Mouse (Mus musculus): ENCODE measurements around the gene Gm572.

Gene Gm572

DNA sequence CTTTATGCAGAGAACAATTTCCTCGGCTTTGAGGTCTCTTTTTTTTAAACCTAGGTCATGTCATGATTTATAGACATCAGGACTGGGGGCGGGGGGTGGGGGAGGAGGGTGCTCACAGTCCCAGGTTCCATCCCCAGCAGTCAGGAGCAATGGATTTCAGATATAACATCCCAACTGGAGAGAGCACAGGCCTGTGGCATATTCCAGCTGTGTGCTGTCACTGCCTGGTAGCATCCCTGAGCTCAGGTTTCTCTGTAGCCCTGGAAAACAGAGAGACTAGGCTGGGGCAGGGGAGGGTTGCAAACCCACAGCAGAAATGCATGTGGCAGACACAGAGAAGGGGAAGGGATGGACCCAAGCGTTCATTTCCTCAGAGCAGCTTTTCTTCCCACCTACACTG is 17.1 kb downstream of the Gm572 start:
- in situ Hi-C loops (cut with MboI; ENCODE audit: low sequenced_read_pairs) = no loop called here

DNA sequence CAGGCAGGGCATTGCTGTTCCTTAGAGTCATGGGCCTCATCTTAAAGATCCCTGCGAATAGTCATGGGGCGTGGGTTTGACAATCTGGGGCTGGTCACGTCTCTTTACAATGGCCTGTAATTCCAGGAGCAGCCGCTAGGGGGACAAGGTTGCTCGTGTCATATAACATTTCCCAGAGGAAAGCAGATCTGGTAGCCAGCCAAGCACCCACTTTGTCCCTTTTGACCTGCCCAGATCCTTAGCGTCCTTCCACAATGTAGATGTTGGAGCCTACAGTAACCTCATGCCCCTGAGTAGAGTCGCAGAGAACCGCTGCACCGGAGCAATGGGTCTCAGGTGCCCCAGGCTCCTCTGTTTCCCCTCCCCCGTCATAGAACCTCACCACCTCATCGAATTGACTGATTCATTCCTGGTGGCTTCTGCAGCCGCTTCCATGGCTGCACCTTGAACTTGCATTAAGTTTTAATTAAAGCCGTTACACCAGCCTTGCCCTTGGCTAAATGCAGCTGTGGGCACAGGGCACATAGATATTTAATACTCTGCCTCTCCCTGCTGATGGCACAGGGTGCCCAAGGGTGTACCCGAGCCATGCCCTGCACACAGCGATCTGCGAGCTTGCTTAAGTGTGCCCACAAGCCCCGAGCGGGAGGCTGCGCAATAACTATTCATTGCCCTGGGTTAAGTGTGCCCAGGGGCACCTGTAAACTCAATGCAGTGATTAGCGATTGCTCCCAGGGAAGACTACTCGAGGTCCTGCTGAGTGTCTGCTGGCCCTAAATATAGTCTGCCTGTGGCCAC is 19.2 kb downstream of the Gm572 start:
- in situ Hi-C loops (cut with MboI; ENCODE audit: low sequenced_read_pairs) = no loop called here

DNA sequence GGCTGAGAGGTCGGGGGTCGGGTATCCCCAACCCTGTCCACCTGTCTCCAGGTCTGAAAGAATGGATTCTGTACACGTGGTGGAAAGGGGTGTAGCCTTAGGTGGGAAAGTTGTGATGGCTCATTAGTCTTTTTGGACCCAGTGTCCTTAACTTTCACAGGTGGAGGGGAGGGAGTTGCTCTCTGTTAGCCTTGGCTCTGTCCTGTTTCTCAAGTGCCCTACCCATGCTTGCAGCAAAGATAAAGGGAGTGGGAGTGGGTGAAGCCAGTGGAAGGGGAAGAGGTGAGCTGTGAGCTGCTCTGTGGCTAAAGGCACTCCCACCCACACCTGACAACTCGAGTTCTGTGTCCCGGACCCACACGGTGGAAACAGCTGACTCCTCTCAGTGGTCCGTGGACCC is 20.2 kb downstream of the Gm572 start:
- in situ Hi-C loops (cut with MboI; ENCODE audit: low sequenced_read_pairs) = no loop called here

DNA sequence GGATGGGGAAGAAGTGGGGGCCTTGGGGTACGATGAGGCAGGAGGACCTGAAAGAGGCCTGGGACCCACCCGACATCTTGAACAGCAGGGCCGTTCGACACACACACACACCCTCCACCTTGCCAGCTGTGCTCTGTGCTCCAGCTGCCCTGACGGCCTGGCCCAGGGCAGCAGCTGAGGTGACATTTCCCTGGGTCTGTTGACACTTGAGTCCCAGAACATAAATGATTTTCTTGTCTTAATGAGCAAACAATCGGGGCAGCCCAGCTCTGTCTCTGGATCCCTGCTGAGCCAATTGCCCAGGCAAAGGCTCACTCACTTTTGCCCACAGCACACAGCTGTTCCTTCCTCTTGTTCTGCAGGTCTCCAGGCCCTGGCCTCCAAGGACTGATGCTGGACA is 20.9 kb downstream of the Gm572 start:
- in situ Hi-C loops (cut with MboI; ENCODE audit: low sequenced_read_pairs) = no loop called here

DNA sequence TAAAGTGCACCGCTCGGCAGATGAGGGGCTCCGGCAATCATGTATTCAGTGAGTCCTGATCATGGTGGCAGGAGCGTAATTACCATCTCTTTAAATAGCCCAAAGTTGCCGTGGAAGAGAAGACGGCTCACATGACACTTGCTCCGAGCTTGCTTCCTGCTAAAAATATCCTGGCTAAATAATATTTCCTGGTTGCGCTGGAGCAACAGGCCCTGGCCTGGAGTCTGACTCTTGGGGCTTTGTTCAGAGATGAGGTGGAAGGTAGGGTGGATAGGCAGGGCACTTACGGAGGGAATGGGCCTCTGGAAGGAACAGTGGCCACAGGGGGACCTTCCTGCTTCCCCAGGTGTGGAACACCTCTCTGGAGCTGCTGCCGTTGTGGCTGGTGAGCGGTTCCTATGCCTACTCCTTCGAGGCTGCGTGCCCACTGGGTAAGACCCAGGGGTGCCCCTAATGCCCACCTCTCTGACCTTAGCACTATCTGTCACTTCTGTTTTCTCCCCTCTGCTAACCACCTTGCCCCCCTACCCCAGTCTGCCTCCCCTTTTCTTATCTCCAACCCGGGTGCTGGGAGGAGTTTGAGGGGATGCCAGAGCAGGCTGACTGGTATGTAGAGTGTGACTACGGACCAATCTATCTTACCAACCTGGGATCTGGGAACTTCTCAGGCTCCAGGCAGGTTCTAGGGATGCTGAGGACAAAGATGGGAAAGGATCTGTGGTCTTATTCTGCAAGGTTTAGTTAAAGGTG is 24.1 kb downstream of the Gm572 start:
- in situ Hi-C loops (cut with MboI; ENCODE audit: low sequenced_read_pairs) = no loop called here

DNA sequence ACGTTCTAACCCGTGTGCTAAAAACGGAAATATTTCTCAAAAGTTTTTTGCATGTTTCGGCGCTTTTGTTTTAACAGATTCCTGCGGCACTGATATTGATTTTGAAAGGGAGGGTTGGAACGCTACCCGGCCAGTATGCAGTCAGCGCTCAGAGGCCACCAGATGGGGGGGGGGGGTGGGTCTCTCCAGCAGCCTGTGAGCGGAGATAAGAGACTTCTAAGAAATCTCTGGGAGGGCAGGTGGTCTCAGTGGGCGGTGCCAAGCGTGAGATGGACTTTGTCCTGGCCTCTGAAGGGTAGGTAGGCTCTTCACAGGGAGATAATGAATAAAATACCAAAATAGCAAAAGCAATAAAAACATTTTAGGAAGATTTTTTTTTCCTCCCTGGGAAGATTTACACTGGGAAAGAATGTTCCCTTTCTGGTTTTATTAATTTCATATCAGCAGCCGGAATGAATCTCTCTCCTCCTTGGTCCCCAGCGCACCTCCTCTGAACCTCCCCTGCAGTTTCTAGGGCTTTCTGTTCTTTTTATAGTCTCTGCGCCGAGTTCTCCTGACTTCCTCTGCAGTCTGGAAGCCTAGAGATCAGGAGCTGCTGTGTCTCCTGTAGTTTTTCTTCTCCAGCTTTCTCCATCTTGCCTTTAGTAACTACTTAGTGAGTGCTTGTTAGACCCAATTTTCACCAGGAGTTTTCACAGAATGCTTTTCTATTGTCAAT is 28.3 kb downstream of the Gm572 start:
- in situ Hi-C loops (cut with MboI; ENCODE audit: low sequenced_read_pairs) = no loop called here

DNA sequence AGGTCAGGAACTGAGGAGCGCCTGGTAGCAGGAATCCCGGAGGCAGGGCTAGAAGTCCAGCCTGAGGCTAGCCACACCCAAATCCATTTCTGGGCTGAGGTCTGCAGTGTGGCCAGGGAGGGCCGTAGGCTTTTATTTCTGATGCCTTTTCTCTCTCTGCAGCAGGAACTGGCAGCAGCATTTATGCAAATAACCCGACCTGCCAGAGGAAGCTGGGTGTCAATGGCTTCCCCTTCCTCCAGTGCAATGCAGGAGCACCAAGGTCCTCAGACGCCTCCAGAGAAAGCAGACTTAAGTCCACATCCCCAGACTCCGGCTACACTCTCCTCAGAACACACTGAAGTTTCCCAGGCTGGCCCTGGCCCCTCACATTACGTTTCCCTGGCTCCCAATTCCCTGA is 31.9 kb downstream of the Gm572 start:
- in situ Hi-C loops (cut with MboI; ENCODE audit: low sequenced_read_pairs) = no loop called here

DNA sequence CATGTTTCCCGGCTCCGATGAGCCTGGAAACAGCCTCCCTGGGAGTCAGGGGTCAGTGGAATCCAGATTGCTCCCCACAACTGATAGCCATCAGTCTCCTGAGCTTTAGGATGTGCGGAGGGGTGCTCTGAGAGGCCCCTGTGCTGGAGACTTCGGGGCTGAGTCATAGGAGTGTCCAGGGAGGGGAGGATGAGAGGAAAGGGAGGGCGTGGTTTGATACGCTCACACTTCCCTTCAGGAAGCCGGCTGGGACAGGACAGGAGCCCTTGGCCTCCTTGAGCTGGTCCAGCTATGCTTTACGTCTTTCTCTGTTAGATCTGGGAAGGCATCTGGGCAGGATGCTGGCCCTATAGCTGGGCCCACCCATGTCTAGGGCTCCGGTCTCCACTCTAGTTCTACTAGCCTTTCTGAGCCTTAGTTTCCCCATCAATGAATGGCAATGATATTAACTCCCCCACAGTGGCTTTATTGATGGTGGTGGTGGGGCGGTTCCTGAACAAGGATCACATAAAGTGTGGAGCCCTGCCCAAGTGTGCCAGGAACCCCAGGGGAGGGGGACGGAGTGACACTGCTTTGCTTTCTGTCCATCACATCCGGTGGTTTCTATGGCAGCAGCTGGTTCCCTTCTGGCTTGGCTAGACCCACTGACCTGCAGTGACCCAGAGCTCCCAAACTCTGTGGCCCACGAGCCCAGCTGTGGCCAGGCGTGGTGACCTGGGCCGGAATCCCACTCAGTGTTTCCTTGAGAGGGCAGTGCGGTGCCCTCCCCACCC is 33.3 kb downstream of the Gm572 start:
- in situ Hi-C loops (cut with MboI; ENCODE audit: low sequenced_read_pairs) = no loop called here

DNA sequence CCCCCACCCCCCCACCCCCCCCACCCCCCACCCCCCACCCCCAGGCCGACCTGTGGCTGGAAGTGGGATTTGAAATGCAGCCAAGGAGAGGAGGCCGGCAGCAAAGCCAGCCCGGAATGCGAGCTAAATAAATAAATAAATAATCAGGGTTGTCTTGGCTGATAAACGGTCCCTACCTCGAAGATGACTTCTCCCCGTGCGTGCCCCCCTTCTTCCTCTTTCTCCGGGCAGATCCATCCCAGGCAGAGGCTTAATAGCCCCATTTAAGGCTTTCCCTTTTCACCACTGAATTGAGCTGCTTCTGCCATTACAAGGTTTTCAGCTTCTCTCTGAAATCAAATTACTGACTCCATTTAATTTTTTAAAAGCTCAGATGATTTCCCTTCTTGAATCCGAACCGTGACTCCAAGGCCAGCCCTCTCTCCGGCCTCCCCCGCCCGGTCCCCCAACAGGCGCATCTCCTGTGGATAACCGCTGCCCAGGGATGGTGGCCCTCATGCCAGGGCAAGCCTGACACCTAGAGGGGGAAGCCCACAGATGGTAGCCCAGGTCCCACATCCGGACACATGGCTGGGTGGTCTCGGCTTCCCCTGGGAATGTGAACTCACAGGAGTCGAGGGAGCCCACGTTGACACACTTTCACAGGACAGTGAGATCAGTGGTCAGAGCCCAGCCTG is 34.0 kb downstream of the Gm572 start:
- in situ Hi-C loops (cut with MboI; ENCODE audit: low sequenced_read_pairs) = no loop called here

DNA sequence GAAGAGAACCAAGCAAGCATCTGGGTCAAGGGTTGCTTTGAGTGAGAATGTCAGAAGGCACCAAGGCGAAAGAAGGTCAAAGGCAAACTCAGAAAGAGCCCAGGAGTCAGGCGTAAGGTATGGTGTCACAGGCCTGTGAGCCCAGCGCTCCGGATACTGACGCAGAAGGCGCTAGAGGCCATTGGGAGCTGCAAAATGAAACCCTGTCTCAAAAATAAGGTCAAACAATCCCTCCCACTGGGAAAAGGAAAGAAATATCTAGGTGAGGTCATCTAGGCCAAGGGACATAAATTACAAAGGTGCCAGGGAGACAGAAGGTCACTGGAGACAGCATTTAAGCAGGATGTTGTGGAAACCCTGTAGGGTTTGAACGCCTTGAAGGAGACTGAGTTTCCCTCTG is 35.0 kb downstream of the Gm572 start:
- in situ Hi-C loops (cut with MboI; ENCODE audit: low sequenced_read_pairs) = no loop called here

DNA sequence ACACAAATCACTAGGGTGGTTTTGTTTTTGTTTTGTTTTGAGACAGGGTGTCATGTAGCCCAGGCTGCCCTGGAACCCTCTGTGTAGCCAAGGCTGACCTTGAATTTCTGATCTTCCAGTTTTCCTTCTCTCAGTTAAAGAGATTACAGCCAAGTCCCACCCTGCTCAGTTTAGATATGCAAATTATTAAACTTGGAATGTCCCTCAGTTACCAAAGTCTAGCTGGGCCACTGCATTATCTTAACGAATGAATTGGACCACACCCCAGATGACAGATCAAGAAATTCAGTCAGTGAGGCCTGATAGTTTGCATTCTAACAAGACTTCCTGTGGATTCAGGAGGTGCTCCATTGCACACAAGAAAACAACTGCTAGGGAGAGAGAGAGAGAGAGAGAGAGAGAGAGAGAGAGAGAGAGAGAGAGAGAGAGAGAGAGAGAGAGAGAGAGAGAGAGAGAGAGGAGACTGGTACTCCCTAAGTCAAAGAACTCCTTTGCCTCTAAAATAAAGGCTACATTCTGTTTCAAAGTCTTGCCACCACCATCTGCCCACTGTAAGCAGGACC is 37.5 kb downstream of the Gm572 start:
- in situ Hi-C loops (cut with MboI; ENCODE audit: low sequenced_read_pairs) = no loop called here

DNA sequence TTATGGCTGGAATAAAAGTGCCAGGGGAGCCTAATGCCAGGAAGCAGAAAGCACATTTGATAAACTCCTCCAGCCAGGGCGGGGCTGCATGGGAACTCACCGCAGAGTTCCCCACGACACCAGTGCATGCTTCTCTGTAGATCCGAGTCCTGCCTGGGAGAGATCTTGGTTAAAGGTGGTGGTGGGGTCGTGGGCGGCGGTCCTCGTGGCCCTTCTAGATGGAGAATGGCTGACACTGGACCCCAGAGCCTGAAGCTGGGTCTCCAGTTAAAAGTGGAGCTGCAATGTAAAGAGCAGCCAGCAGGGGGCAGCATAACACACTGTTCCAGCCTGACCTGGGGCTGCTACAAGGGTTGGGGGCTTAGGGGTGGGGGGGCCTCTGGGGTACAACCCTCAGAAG is 38.3 kb downstream of the Gm572 start:
- in situ Hi-C loops (cut with MboI; ENCODE audit: low sequenced_read_pairs) = no loop called here

DNA sequence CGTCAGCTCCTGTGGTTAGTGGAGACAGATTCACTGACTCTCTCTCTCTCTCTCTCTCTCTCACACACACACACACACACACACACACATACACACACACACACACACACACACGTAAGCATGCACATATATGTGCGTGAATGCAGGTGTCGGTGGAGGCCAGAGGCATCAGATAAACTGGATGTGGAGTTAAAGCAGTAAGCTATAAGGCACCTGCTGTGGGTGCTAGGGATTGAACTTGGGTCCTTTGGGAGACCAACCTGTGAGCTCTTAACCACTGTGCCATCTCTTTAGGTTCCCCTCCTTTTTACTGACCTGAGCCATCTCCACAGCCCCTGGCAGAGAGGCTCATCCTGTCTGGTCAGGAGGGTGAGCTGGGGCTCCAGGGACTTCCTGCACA is 39.8 kb downstream of the Gm572 start:
- in situ Hi-C loops (cut with MboI; ENCODE audit: low sequenced_read_pairs) = no loop called here

DNA sequence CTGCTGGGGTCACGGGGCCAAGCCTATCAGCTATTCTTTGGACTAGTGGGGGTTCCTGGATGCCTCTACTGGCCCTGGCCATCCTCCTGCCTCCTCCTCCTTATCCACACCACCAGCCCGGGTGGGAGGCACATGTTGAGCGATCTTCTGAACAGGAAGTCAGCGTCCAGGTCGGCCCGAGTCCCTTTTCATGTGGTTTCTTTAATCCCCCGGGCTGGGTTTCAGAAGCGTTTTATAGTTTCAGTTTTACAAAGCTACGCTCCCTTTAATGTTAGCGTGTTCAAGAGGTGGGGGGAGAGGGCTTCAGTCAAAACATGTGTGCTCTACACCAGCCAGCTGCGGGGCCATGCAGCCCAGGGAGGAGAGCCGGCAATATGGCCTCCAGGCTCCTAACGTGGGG is 40.4 kb downstream of the Gm572 start:
- in situ Hi-C loops (cut with MboI; ENCODE audit: low sequenced_read_pairs) = no loop called here

DNA sequence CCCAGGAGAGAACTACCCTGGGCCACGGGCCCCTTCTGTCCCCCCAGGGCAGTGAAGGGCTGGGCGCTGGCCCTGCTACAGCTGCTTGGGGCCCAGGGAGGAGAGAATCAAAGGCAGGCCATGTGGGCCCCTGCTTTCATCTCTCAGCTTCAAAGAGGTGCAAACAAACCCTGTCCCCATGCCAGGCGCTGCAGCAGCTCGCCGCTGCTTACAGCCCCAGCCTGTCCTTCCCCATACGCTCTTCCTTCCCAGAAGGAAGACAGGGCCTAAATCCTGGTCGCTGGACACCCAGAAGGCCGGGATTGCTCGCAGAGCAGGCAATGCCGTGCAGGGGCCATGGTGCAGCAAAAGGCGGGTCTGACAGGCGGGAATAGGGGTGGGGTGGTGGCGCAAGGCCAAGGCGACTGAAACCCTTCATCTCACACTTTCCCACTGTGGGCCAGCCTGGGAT is 43.4 kb downstream of the Gm572 start:
- in situ Hi-C loops (cut with MboI; ENCODE audit: low sequenced_read_pairs) = no loop called here

DNA sequence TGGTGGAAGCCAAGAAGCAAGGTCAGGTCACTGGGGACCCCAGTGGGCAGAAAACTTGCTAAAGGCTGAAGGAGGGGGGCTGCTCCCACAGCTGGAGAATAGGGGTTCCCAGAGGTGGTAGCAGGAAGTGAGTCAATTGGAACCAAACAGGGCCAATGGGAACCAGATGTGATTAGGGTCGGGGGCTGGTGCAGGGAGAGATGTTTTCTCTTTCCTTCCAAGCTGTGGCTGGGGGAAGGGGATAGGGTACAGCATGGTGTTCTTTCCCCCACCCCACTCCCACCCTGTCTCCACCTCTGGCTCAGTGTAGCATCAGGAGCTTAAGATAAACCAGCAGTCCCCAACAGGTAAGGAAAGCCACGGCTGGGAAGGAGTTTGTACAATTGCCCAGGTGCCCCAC is 45.0 kb downstream of the Gm572 start:
- in situ Hi-C loops (cut with MboI; ENCODE audit: low sequenced_read_pairs) = no loop called here

DNA sequence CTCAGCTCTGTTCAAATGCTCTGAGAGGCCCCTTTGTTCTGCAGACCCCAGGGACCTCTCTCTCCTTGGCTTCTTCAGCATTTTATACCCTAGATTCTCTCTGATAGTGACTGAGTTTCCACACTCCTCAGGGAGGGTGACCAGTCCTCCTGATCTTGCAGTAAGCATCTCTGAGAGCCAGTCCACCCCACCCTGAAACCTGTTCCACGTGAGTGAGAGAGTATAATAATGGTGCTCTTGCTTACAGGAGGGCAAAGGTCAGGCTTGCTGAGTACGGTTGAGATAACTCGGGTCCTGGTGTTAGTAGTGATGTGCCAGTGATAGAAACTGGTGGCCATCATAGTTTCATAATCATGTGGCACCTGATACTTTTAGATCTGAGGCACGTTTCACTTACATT is 48.1 kb downstream of the Gm572 start:
- in situ Hi-C loops (cut with MboI; ENCODE audit: low sequenced_read_pairs) = no loop called here

DNA sequence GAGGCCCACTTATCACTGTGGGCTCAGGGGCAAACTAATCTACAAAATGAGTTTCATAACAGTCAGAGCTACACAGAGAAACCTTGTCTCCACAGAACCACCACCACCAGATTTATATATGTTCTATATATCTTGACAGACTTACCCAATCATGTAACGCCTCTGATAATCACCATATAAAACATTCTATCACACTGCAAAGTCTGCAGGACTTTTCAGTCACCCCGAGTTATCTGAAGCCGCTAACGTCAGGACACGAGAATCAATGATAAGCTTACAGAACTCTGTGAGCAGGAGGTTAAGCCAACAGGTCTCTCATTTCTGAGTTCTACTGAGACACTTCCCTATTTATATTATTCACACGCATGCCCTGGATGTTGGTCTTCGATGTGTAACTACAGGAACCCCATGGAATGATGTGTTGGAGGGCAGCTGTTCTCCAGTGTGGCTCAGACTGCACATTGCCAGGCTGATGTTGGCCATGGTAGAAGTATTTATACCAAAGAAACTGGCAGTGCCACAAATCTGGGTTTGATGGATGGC is 50.4 kb downstream of the Gm572 start:
- in situ Hi-C loops (cut with MboI; ENCODE audit: low sequenced_read_pairs) = no loop called here

DNA sequence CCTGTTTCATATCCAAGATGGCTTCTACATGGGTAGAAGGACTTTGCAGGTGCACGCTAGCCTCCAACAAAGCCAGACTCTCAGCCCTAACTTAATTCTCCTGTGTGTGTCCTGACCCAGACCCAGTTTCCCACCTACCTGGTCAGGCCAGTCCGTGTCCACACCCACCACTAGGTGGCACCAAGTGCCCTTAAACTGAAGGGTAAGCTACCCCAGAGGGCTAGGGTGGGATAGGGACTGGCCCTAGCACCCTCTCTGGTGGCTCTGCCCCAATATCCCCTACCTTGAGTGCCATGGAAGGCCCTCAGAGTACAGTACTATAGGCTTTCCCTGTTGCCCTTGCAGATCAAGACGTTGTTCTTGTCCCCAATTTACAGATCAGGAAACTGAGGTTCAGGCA is 61.6 kb downstream of the Gm572 start:
- in situ Hi-C loops (cut with MboI; ENCODE audit: low sequenced_read_pairs) = loop anchor here (10.0 kb wide), 1 partner anchor 370 kb away; no protein-coding TSS in a partner anchor

DNA sequence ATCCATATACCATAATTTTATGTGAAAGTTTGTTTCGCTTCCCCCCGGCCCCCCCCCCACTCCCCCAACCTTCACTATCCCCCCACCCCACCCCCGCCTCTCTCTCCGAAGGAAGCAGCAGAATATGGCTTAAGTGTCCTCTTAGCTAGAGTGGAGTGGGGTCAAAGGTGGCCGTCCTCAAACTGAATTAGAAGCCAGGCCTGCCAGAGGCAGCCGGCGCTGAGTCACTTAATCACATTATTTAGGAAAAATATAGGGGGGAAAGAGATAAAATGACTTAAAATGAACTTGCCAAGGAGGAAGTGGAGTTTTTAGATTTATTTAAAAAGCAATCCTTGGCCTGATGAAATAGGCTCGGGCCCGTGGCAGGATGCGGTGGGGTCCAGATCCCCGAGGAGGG is 65.7 kb downstream of the Gm572 start:
- in situ Hi-C loops (cut with MboI; ENCODE audit: low sequenced_read_pairs) = loop anchor here (10.0 kb wide), 1 partner anchor 366 kb away; no protein-coding TSS in a partner anchor
